Mouse (Mus musculus): Measurements from ENCODE around the gene Galnt14. TPM values are rescaled to one million over a fixed set of nuclear protein-coding genes. Genes with fewer than 3 reads are reported as not detected.

The Galnt14 gene
- polyA plus RNA-seq, 2 experiments, result 3.0 to 4.9 TPM

GRCm38 (mm10) chr17:73571961-73572360, 138.3 kb downstream of the Galnt14 start:
- Histone ChIP-seq H3K4me3 (replicated peaks; ENCODE audit: low read length) (no peak overlapping the region), H3K36me3 (ENCODE audit: control insufficient read depth, insufficient read depth, low read length) (no peaks in the 10 kb centered on the region), H3K27me3 (ENCODE audit: control insufficient read depth, insufficient read depth, low read length) (no peaks in the 10 kb centered on the region), H3K4me1 (ENCODE audit: control insufficient read depth, insufficient read depth, low read length) (peaks cover 7% of the 10 kb centered on the region), H3K9ac (ENCODE audit: low read depth, low read length, severe bottlenecking) (no peak overlapping the region), H3K9me3 (ENCODE audit: control insufficient read depth, low read length) (no peaks in the 10 kb centered on the region), H3K27ac (replicated peaks; ENCODE audit: low read depth, low read length) (no peak overlapping the region), H3K4me2 (replicated peaks; ENCODE audit: low read depth, low read length, severe bottlenecking) (no peak overlapping the region)
- TF ChIP-seq POLR2A (IDR thresholded peaks at IDR 0.05; ENCODE audit: borderline replicate concordance, extremely low read depth, insufficient read depth, insufficient read length), result no peak
- DNase-seq (ENCODE audit: low spot score), result no peak
- ATAC-seq (ENCODE audit: low FRiP score, low read depth), result no peak
- 54% methylated on average over 4 of the region's 4 CpGs for WGBS

- ATAC-seq (ENCODE audit: low FRiP score, low read depth), result no peak
- 57% methylated on average over 9 of the region's 9 CpGs for WGBS
- DNase-seq (ENCODE audit: low spot score), result no peak
- Histone ChIP-seq H3K4me2 (replicated peaks; ENCODE audit: low read depth, low read length, severe bottlenecking) (no peak overlapping the region), H3K4me1 (ENCODE audit: control insufficient read depth, insufficient read depth, low read length) (peaks cover 2% of the 10 kb centered on the region; the same call in 1 of the 2 replicates), H3K9ac (ENCODE audit: low read depth, low read length, severe bottlenecking) (no peak overlapping the region), H3K27me3 (ENCODE audit: control insufficient read depth, insufficient read depth, low read length) (no peaks in the 10 kb centered on the region), H3K27ac (replicated peaks; ENCODE audit: low read depth, low read length) (no peak overlapping the region), H3K9me3 (ENCODE audit: control insufficient read depth, low read length) (no peaks in the 10 kb centered on the region), H3K36me3 (ENCODE audit: control insufficient read depth, insufficient read depth, low read length) (no peaks in the 10 kb centered on the region), H3K4me3 (replicated peaks; ENCODE audit: low read length) (no peak overlapping the region)
- no peak for TF ChIP-seq POLR2A (IDR thresholded peaks at IDR 0.05; ENCODE audit: borderline replicate concordance, extremely low read depth, insufficient read depth, insufficient read length)
Measured at GRCm38 (mm10) chr17:73568204-73568603, 142.0 kb downstream of the Galnt14 start.

- TF ChIP-seq POLR2A (IDR thresholded peaks at IDR 0.05; ENCODE audit: borderline replicate concordance, extremely low read depth, insufficient read depth, insufficient read length), result no peak
- Histone ChIP-seq H3K4me1 (ENCODE audit: control insufficient read depth, insufficient read depth, low read length) (no peaks in the 10 kb centered on the region), H3K36me3 (ENCODE audit: control insufficient read depth, insufficient read depth, low read length) (no peaks in the 10 kb centered on the region), H3K9me3 (ENCODE audit: control insufficient read depth, low read length) (no peaks in the 10 kb centered on the region), H3K9ac (ENCODE audit: low read depth, low read length, severe bottlenecking) (no peak overlapping the region), H3K4me2 (replicated peaks; ENCODE audit: low read depth, low read length, severe bottlenecking) (no peak overlapping the region), H3K4me3 (replicated peaks; ENCODE audit: low read length) (no peak overlapping the region), H3K27me3 (ENCODE audit: control insufficient read depth, insufficient read depth, low read length) (no peaks in the 10 kb centered on the region), H3K27ac (replicated peaks; ENCODE audit: low read depth, low read length) (no peak overlapping the region)
- WGBS, result 39% methylated on average over 3 of the region's 3 CpGs
- ATAC-seq (ENCODE audit: low FRiP score, low read depth), result no peak
- no peak for DNase-seq (ENCODE audit: low spot score)
Measured at GRCm38 (mm10) chr17:73561149-73561548, 149.1 kb downstream of the Galnt14 start.

- H3K27ac ChIP-seq (replicated peaks; ENCODE audit: low read depth, low read length), result no peak overlapping the region
- no peak for DNase-seq (ENCODE audit: low spot score)
- no peaks in the 10 kb centered on the region for H3K9me3 ChIP-seq (ENCODE audit: control insufficient read depth, low read length)
- TF ChIP-seq POLR2A (IDR thresholded peaks at IDR 0.05; ENCODE audit: borderline replicate concordance, extremely low read depth, insufficient read depth, insufficient read length), result no peak
- no peaks in the 10 kb centered on the region for H3K4me1 ChIP-seq (ENCODE audit: control insufficient read depth, insufficient read depth, low read length)
- WGBS, result 74% methylated on average over 5 of the region's 5 CpGs
- no peak overlapping the region for H3K4me2 ChIP-seq (replicated peaks; ENCODE audit: low read depth, low read length, severe bottlenecking)
- H3K4me3 ChIP-seq (replicated peaks; ENCODE audit: low read length), result no peak overlapping the region
- H3K9ac ChIP-seq (ENCODE audit: low read depth, low read length, severe bottlenecking), result no peak overlapping the region
- H3K27me3 ChIP-seq (ENCODE audit: control insufficient read depth, insufficient read depth, low read length), result no peaks in the 10 kb centered on the region
- no peaks in the 10 kb centered on the region for H3K36me3 ChIP-seq (ENCODE audit: control insufficient read depth, insufficient read depth, low read length)
- ATAC-seq (ENCODE audit: low FRiP score, low read depth), result no peak
Measured at GRCm38 (mm10) chr17:73560208-73560784, 150.0 kb downstream of the Galnt14 start.

GRCm38 (mm10) chr17:73559498-73559897, 150.8 kb downstream of the Galnt14 start:
- WGBS, result 72% methylated on average over 4 of the region's 4 CpGs
- H3K36me3 ChIP-seq (ENCODE audit: control insufficient read depth, insufficient read depth, low read length), result no peaks in the 10 kb centered on the region
- no peaks in the 10 kb centered on the region for H3K27me3 ChIP-seq (ENCODE audit: control insufficient read depth, insufficient read depth, low read length)
- no peak overlapping the region for H3K4me3 ChIP-seq (replicated peaks; ENCODE audit: low read length)
- H3K27ac ChIP-seq (replicated peaks; ENCODE audit: low read depth, low read length), result no peak overlapping the region
- TF ChIP-seq POLR2A (IDR thresholded peaks at IDR 0.05; ENCODE audit: borderline replicate concordance, extremely low read depth, insufficient read depth, insufficient read length), result no peak
- H3K4me1 ChIP-seq (ENCODE audit: control insufficient read depth, insufficient read depth, low read length), result no peaks in the 10 kb centered on the region
- no peak overlapping the region for H3K4me2 ChIP-seq (replicated peaks; ENCODE audit: low read depth, low read length, severe bottlenecking)
- DNase-seq (ENCODE audit: low spot score), result no peak
- ATAC-seq (ENCODE audit: low FRiP score, low read depth), result no peak
- no peaks in the 10 kb centered on the region for H3K9me3 ChIP-seq (ENCODE audit: control insufficient read depth, low read length)
- H3K9ac ChIP-seq (ENCODE audit: low read depth, low read length, severe bottlenecking), result no peak overlapping the region

- Histone ChIP-seq H3K36me3 (ENCODE audit: control insufficient read depth, insufficient read depth, low read length) (no peaks in the 10 kb centered on the region), H3K4me3 (replicated peaks; ENCODE audit: low read length) (no peak overlapping the region), H3K27me3 (ENCODE audit: control insufficient read depth, insufficient read depth, low read length) (no peaks in the 10 kb centered on the region), H3K27ac (replicated peaks; ENCODE audit: low read depth, low read length) (no peak overlapping the region), H3K9me3 (ENCODE audit: control insufficient read depth, low read length) (no peaks in the 10 kb centered on the region), H3K9ac (ENCODE audit: low read depth, low read length, severe bottlenecking) (no peak overlapping the region), H3K4me1 (ENCODE audit: control insufficient read depth, insufficient read depth, low read length) (no peaks in the 10 kb centered on the region), H3K4me2 (replicated peaks; ENCODE audit: low read depth, low read length, severe bottlenecking) (no peak overlapping the region)
- DNase-seq (ENCODE audit: low spot score) (no peak), ATAC-seq (ENCODE audit: low FRiP score, low read depth) (no peak)
- 89% methylated on average over 3 of the region's 3 CpGs for WGBS
- no peak for TF ChIP-seq POLR2A (IDR thresholded peaks at IDR 0.05; ENCODE audit: borderline replicate concordance, extremely low read depth, insufficient read depth, insufficient read length)
Measured at GRCm38 (mm10) chr17:73557101-73557500, 153.2 kb downstream of the Galnt14 start.
